Mouse (Mus musculus): ENCODE data around the gene 2410137M14Rik.
"Not testable (repeated sequence)": the region's sequence is repeated elsewhere in the genome, so short reads cannot be mapped to it uniquely, and the experiment has no call there.

DNA sequence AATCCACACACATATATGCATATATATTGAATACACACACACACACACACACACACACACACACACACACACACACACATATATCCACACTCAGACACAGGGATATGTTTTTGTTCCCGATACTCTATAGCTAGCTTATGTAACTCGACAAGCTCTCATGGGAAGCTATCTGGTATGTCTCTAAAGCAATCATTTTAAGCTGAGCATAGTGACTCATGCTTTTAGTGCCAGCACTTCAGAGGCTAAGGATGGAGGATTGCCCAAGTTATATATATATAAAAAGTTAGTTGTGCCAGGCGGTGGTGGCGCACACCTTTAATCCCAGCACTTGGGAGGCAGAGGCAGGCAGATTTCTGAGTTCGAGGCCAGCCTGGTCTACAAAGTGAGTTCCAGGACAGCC, 38.2 kb upstream of the 2410137M14Rik start:
- TF ChIP-seq POLR2A (IDR thresholded peaks at IDR 0.05; ENCODE audit: borderline replicate concordance, extremely low read depth, insufficient read depth, insufficient read length, poor library complexity, severe bottlenecking); CTCF (IDR thresholded peaks at IDR 0.05; ENCODE audit: borderline replicate concordance, extremely low read depth, insufficient read depth, insufficient read length): not testable (repeated sequence)
